Mouse (Mus musculus) heart, adult 2 months (tissue): ENCODE data around the gene Idua. TPM values are rescaled to one million over a fixed set of nuclear protein-coding genes. Genes with fewer than 3 reads are reported as not detected.

Source experiments
- DNase-seq, 2 experiments: peaks; one replicate each; pipeline ENCODE4 v3.0.0; 2021
- H3K27ac ChIP-seq: fragments of 200-600 bp; 2 replicates; pipeline ENCODE4 v1.8.1; 2022
- H3K27me3 ChIP-seq: fragments of 200-500 bp; 2 replicates; pipeline ENCODE4 v1.6.1; 2012; ENCODE audit warnings: mild to moderate bottlenecking, low read length, inconsistent platforms, mixed read lengths; ENCODE audit not compliant: control insufficient read depth, insufficient read depth
- H3K36me3 ChIP-seq: fragments of 200-500 bp; 2 replicates; pipeline ENCODE4 v1.6.1; 2012; ENCODE audit warnings: low read length, inconsistent platforms; ENCODE audit not compliant: control insufficient read depth, insufficient read depth
- H3K4me1 ChIP-seq: fragments of 200-500 bp; 2 replicates; pipeline ENCODE4 v1.6.1; 2011; ENCODE audit warnings: low read length; ENCODE audit not compliant: control insufficient read depth, insufficient read depth
- H3K4me3 ChIP-seq: fragments of 200-600 bp; 2 replicates; pipeline ENCODE4 v1.8.1; 2022
- H3K79me2 ChIP-seq: fragments of 200-500 bp; replicated peaks from 2 replicates; pipeline ENCODE4 v1.6.1; 2012; ENCODE audit warnings: mild to moderate bottlenecking, inconsistent platforms, low read length, moderate library complexity, mixed read lengths; ENCODE audit not compliant: control insufficient read depth, insufficient read depth
- H3K9ac ChIP-seq: fragments of 200-500 bp; 2 replicates; pipeline ENCODE4 v1.6.1; 2012; ENCODE audit warnings: low read depth, mild to moderate bottlenecking, control low read depth, inconsistent platforms, low read length, mixed read lengths
- CTCF ChIP-seq: fragments of 200-600 bp; IDR thresholded peaks from 2 replicates; pipeline ENCODE4 v1.8.1; 2022; ENCODE audit warnings: antibody characterized with exemption, mild to moderate bottlenecking, moderate library complexity
- EP300 ChIP-seq: fragments of 200-500 bp; IDR thresholded peaks from 2 replicates; pipeline ENCODE4 v1.6.1; 2011; ENCODE audit warnings: low read depth, low read length, control low read depth; ENCODE audit not compliant: insufficient read depth
- POLR2A ChIP-seq: fragments of 200-500 bp; IDR thresholded peaks from 2 replicates; pipeline ENCODE4 v1.6.1; 2011; ENCODE audit warnings: mild to moderate bottlenecking, low read depth, low read length, control low read depth; ENCODE audit not compliant: insufficient read depth
- WGBS: fragments of 180-500 bp; shearing (Covaris S2); methylation state at CpG from one replicate; pipeline ENCODE4 v1.1.7; 2018; 5-methylcytosine and 5-hydroxymethylcytosine counted together
- intact Hi-C: fragments of 180-260 bp; cut with DNase I; formaldehyde crosslinking; loops from one replicate; pipeline ENCODE4 v1.15.1; 2025
- polyA plus RNA-seq: library from polyadenylated mRNA; depleted of rRNA; stranded (reverse); fragments of >200 nt; gene quantifications from 2 replicates; pipeline ENCODE4 v1.2.3, GENCODE M21; 2012
- total RNA-seq, 2 experiments: library from RNA; stranded (reverse); gene quantifications; 2 replicates each; pipeline ENCODE4 v1.2.3; 2021

Idua gene
- total and polyA plus RNA-seq, 3 experiments = 21.7 to 30.4 (median 23.2) TPM

DNA sequence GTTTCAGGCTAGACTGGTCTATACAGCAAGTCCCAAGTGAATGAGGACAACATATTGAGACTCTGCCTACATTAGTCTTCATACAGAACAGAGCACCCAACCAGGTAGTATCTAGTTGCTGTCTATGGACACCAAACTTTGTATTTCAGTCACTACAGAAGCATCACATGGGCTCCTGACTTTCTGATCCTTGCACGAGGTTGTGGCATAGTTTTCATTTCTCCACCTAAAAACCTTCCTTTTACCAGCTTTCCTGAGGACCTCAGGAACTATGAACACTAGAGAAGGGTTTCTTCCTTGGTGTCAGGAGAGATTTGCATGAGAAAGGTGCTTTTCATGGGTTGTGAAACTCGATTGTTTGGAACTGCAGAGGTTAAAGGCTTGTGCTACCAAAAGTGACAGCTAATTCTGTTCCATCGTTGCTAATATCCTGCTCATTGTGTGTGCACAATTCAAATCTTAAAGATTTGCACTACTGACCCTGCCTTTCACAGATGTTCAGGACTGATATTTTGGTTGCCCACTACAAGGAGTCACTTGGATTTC is 8.3 kb downstream of the Idua start:
- Histone ChIP-seq H3K4me3 (peak overlapping the region; percentile 69), H3K27ac (peak overlapping the region; percentile 99), H3K36me3 (no peaks in the 10 kb centered on the region), H3K27me3 (no peaks in the 10 kb centered on the region), H3K79me2 (no peaks in the 10 kb centered on the region), H3K9ac (peak overlapping the region; percentile 78), H3K4me1 (peaks cover 2% of the 10 kb centered on the region)
- intact Hi-C loops = loop anchor here (2.0 to 10.0 kb wide), 3 partner anchors 40 to 1196 kb away; partner anchors contain the start of genes Dr1, Gak and Tmem175
- TF ChIP-seq EP300 (no peak), CTCF (no peak)
- WGBS = 17% methylated on average over 3 of the region's 3 CpGs
- no peak for DNase-seq

GRCm38 (mm10) chr5:108668977-108669936 is 9.1 kb downstream of the Idua start, which contains the start of gene Dgkq:
Gene Dgkq (minus strand): TSS chr5:108669672.
- intact Hi-C loops = loop anchor here (2.0 to 10.0 kb wide), 3 partner anchors 40 to 1196 kb away; partner anchors contain the start of genes Dr1, Gak and Tmem175
- Histone ChIP-seq H3K27ac (peak within 1 kb of the TSS; percentile 99), H3K4me3 (peak within 1 kb of the TSS; percentile 69), H3K4me1 (peaks cover 2% of the 10 kb centered on the region), H3K79me2 (no peaks in the 10 kb centered on the region), H3K9ac (peak within 1 kb of the TSS; percentile 78), H3K36me3 (no peaks in the 10 kb centered on the region), H3K27me3 (no peaks in the 10 kb centered on the region)
- TF ChIP-seq POLR2A (peak; percentile 88), EP300 (peak; percentile 59; the same call in 1 of the 2 replicates), CTCF (peak; percentile 75)
- WGBS = 4% methylated on average over 43 of the region's 43 CpGs
- peak; percentile 92 to 95 for DNase-seq

DNA sequence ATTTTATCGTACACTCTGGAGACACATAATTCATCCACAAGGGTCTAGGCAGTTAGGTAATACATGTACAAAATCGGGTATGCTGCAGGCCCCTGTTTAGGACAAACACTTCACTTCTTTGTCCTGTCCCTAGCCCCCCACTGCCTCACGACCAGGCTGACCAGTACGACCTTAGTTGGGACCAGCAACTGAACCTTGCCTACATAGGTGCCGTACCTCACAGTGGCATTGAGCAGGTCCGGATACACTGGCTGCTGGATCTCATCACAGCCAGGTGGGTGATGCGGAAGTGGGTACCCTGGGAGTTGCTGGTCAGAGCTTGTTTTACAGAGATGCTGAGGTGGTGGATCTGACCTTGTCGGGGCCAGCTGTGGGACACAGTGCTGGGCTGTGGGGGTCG is 9.9 kb downstream of the Idua start:
- no peak overlapping the region for H3K9ac ChIP-seq
- H3K4me1 ChIP-seq = peaks cover 2% of the 10 kb centered on the region
- 74% methylated on average over 9 of the region's 9 CpGs for WGBS
- TF ChIP-seq POLR2A (no peak), CTCF (no peak), EP300 (no peak)
- H3K27me3 ChIP-seq = no peaks in the 10 kb centered on the region
- H3K79me2 ChIP-seq = no peaks in the 10 kb centered on the region
- peak overlapping the region; percentile 99; the same call in 1 of the 2 replicates for H3K27ac ChIP-seq
- intact Hi-C loops = loop anchor here (2.0 to 10.0 kb wide), 4 partner anchors 41 to 1195 kb away; partner anchors contain the start of genes Dr1, Gak and Tmem175
- no peak for DNase-seq
- no peaks in the 10 kb centered on the region for H3K36me3 ChIP-seq
- H3K4me3 ChIP-seq = peak overlapping the region; percentile 69

- no peak overlapping the region for H3K9ac ChIP-seq
- H3K27me3 ChIP-seq = no peaks in the 10 kb centered on the region
- no peak overlapping the region for H3K27ac ChIP-seq
- H3K4me3 ChIP-seq = no peak overlapping the region
- peaks cover 2% of the 10 kb centered on the region for H3K4me1 ChIP-seq
- TF ChIP-seq EP300 = no peak
- TF ChIP-seq CTCF = peak; percentile 59
- TF ChIP-seq POLR2A = no peak
- intact Hi-C loops = loop anchor here (2.0 kb wide), 1 partner anchor 56 kb away; no protein-coding TSS in a partner anchor
- no peaks in the 10 kb centered on the region for H3K79me2 ChIP-seq
- no peaks in the 10 kb centered on the region for H3K36me3 ChIP-seq
- no peak for DNase-seq
These were observed 10.7 kb downstream of the Idua start for GRCm38 (mm10) chr5:108670785-108671184.

- Histone ChIP-seq H3K79me2 (no peaks in the 10 kb centered on the region), H3K4me3 (no peak overlapping the region), H3K9ac (no peak overlapping the region), H3K27me3 (no peaks in the 10 kb centered on the region), H3K36me3 (no peaks in the 10 kb centered on the region), H3K4me1 (peaks cover 2% of the 10 kb centered on the region), H3K27ac (no peak overlapping the region)
- DNase-seq = no peak
- TF ChIP-seq EP300 = no peak
- TF ChIP-seq POLR2A = no peak
- 0 out of 2 replicates have a peak, but pooled peaks have one; percentile 5 for TF ChIP-seq CTCF
- WGBS = 93% methylated on average over 12 of the region's 12 CpGs
- intact Hi-C loops = loop anchor here (2.0 kb wide), 1 partner anchor 55 kb away; no protein-coding TSS in a partner anchor
These were observed 11.6 kb downstream of the Idua start for GRCm38 (mm10) chr5:108671757-108672156.

GRCm38 (mm10) chr5:108674624-108675023 is 14.5 kb downstream of the Idua start:
- H3K79me2 ChIP-seq = no peaks in the 10 kb centered on the region
- TF ChIP-seq POLR2A (no peak), EP300 (no peak), CTCF (no peak)
- H3K27ac ChIP-seq = no peak overlapping the region
- no peak overlapping the region for H3K9ac ChIP-seq
- no peak overlapping the region for H3K4me3 ChIP-seq
- H3K36me3 ChIP-seq = no peaks in the 10 kb centered on the region
- no peaks in the 10 kb centered on the region for H3K27me3 ChIP-seq
- no peak for DNase-seq
- peaks cover 4% of the 10 kb centered on the region for H3K4me1 ChIP-seq
- WGBS = 81% methylated on average over 2 of the region's 2 CpGs
- intact Hi-C loops = no loop called here
